Mouse (Mus musculus) midbrain, postnatal 0 days (tissue): ENCODE measurements around the gene Rftn1. TPM values are rescaled to one million over a fixed set of nuclear protein-coding genes. Genes with fewer than 3 reads are reported as not detected.
"Not testable (repeated sequence)": the region's sequence is repeated elsewhere in the genome, so short reads cannot be mapped to it uniquely, and the experiment has no call there.

Experiments
- ATAC-seq: fragments of 200-750 bp; cut with Nextera tagmentation; 2 replicates; pipeline ENCODE4 v1.8.0; 2017; ENCODE audit warnings: moderate number of reproducible peaks, mild to moderate bottlenecking, moderate TSS enrichment, moderate library complexity; ENCODE audit not compliant: low FRiP score
- DNase-seq: peaks from one replicate; pipeline ENCODE4 v3.0.0-alpha.2; 2015; ENCODE audit warnings: low spot score
- H3K27ac ChIP-seq: fragments of 300-500 bp; sonication (generic); 2 replicates; pipeline ENCODE4 v1.5.1; 2014; ENCODE audit warnings: low read depth, mild to moderate bottlenecking, low read length, mixed read lengths
- H3K27me3 ChIP-seq: fragments of 300-500 bp; sonication (generic); 2 replicates; pipeline ENCODE4 v1.6.1; 2014; ENCODE audit warnings: low read length, control low read depth, mixed read lengths; ENCODE audit not compliant: insufficient read depth
- H3K36me3 ChIP-seq: fragments of 300-500 bp; sonication (generic); 2 replicates; pipeline ENCODE4 v1.6.1; 2014; ENCODE audit warnings: low read length, control low read depth, mixed read lengths; ENCODE audit not compliant: insufficient read depth
- H3K4me1 ChIP-seq: fragments of 300-500 bp; sonication (generic); 2 replicates; pipeline ENCODE4 v1.6.1; 2014; ENCODE audit warnings: mild to moderate bottlenecking, control low read depth, antibody characterized with exemption, low read length, mixed read lengths; ENCODE audit not compliant: insufficient read depth
- H3K4me2 ChIP-seq: fragments of 300-500 bp; sonication (generic); 2 replicates; pipeline ENCODE4 v1.6.1; 2014; ENCODE audit warnings: low read depth, mild to moderate bottlenecking, low read length, mixed read lengths; ENCODE audit not compliant: poor library complexity, severe bottlenecking
- H3K4me3 ChIP-seq: fragments of 300-500 bp; sonication (generic); 2 replicates; pipeline ENCODE4 v1.5.1; 2014; ENCODE audit warnings: low read depth, mild to moderate bottlenecking, low read length, moderate library complexity
- H3K9ac ChIP-seq: fragments of 300-500 bp; sonication (generic); replicated peaks from 2 replicates; pipeline ENCODE4 v1.6.1; 2014; ENCODE audit warnings: mild to moderate bottlenecking, low read length, moderate library complexity, mixed read lengths; ENCODE audit not compliant: poor library complexity, severe bottlenecking
- H3K9me3 ChIP-seq: fragments of 300-500 bp; sonication (generic); 2 replicates; pipeline ENCODE4 v1.6.1; 2016; ENCODE audit warnings: low read length, control low read depth
- CTCF ChIP-seq: IDR thresholded peaks from 2 replicates; pipeline ENCODE4 v1.5.1; 2016; ENCODE audit warnings: antibody characterized with exemption, mild to moderate bottlenecking
- WGBS: fragments of 180-500 bp; shearing (Covaris S2); extraction: QIAGEN DNeasy Blood & Tissue Kit; methylation state at CpG from one replicate; pipeline ENCODE4 v1.1.7; 2014; 5-methylcytosine and 5-hydroxymethylcytosine counted together
- polyA plus RNA-seq: library from polyadenylated mRNA; unstranded; fragments of >200 nt; fragmentation: Nextera tagmentation; extraction: Ambion mirVana; gene quantifications from 2 replicates; pipeline ENCODE4 v1.2.1, GENCODE M21; 2015
- total RNA-seq: library from RNA; depleted of rRNA; stranded (reverse); fragments of >200 nt; gene quantifications from 2 replicates; pipeline ENCODE4 v1.2.3, GENCODE M21; 2014

Rftn1 gene
- total and polyA plus RNA-seq, 2 experiments from 2014 or later = 28.2 to 46.4 TPM

- no peak for DNase-seq
- Histone ChIP-seq H3K9me3 (no peaks in the 10 kb centered on the region), H3K4me3 (no peak overlapping the region), H3K27me3 (no peaks in the 10 kb centered on the region), H3K27ac (no peak overlapping the region), H3K9ac (no peak overlapping the region), H3K4me2 (no peak overlapping the region), H3K4me1 (no peaks in the 10 kb centered on the region), H3K36me3 (no peaks in the 10 kb centered on the region)
- 87% methylated on average over 4 of the region's 4 CpGs for WGBS
- ATAC-seq = no peak
- no peak for TF ChIP-seq CTCF
Observed at GRCm38 (mm10) chr17:50124708-50125107, 65.8 kb downstream of the Rftn1 start.

GRCm38 (mm10) chr17:50122555-50122954 lies 67.9 kb downstream of the Rftn1 start:
- DNase-seq (no peak), ATAC-seq (no peak)
- Histone ChIP-seq H3K36me3 (no peaks in the 10 kb centered on the region), H3K9me3 (no peaks in the 10 kb centered on the region), H3K4me3 (no peak overlapping the region), H3K4me2 (no peak overlapping the region), H3K9ac (no peak overlapping the region), H3K27me3 (no peaks in the 10 kb centered on the region), H3K4me1 (no peaks in the 10 kb centered on the region), H3K27ac (no peak overlapping the region)
- WGBS = 85% methylated on average over 8 of the region's 8 CpGs
- no peak for TF ChIP-seq CTCF

- H3K4me2 ChIP-seq = no peak overlapping the region
- no peaks in the 10 kb centered on the region for H3K4me1 ChIP-seq
- no peak for TF ChIP-seq CTCF
- H3K9me3 ChIP-seq = no peaks in the 10 kb centered on the region
- WGBS = 92% methylated on average over 4 of the region's 4 CpGs
- DNase-seq (no peak), ATAC-seq (no peak)
- no peaks in the 10 kb centered on the region for H3K36me3 ChIP-seq
- no peaks in the 10 kb centered on the region for H3K27me3 ChIP-seq
- H3K9ac ChIP-seq = no peak overlapping the region
- no peak overlapping the region for H3K27ac ChIP-seq
- H3K4me3 ChIP-seq = no peak overlapping the region
Observed at GRCm38 (mm10) chr17:50120098-50120497, 70.4 kb downstream of the Rftn1 start.

GRCm38 (mm10) chr17:50117461-50117860 lies 73.0 kb downstream of the Rftn1 start:
- Histone ChIP-seq H3K27ac (no peak overlapping the region), H3K9ac (no peak overlapping the region), H3K4me3 (no peak overlapping the region), H3K36me3 (no peaks in the 10 kb centered on the region), H3K27me3 (no peaks in the 10 kb centered on the region), H3K4me1 (no peaks in the 10 kb centered on the region), H3K9me3 (no peaks in the 10 kb centered on the region), H3K4me2 (no peak overlapping the region)
- WGBS = 95% methylated on average over 7 of the region's 7 CpGs
- TF ChIP-seq CTCF = no peak
- no peak for DNase-seq
- ATAC-seq = no peak

- DNase-seq (no peak), ATAC-seq (no peak)
- no peaks in the 10 kb centered on the region for H3K36me3 ChIP-seq
- no peak overlapping the region for H3K27ac ChIP-seq
- H3K9ac ChIP-seq = no peak overlapping the region
- H3K9me3 ChIP-seq = no peaks in the 10 kb centered on the region
- WGBS = 78% methylated on average over 3 of the region's 3 CpGs
- no peaks in the 10 kb centered on the region for H3K27me3 ChIP-seq
- H3K4me1 ChIP-seq = no peaks in the 10 kb centered on the region
- TF ChIP-seq CTCF = no peak
- no peak overlapping the region for H3K4me2 ChIP-seq
- H3K4me3 ChIP-seq = no peak overlapping the region
Observed at GRCm38 (mm10) chr17:50116980-50117379, 73.5 kb downstream of the Rftn1 start.

- H3K4me1 ChIP-seq, H3K4me2 ChIP-seq, H3K27ac ChIP-seq, DNase-seq, H3K27me3 ChIP-seq, ATAC-seq, H3K4me3 ChIP-seq, H3K36me3 ChIP-seq, H3K9me3 ChIP-seq, H3K9ac ChIP-seq: not testable (repeated sequence)
- 100% methylated on average over 1 of the region's 1 CpGs for WGBS
Observed at GRCm38 (mm10) chr17:50116401-50116800, 74.1 kb downstream of the Rftn1 start.

- H3K9me3 ChIP-seq, H3K36me3 ChIP-seq, H3K4me2 ChIP-seq, H3K27me3 ChIP-seq, H3K4me1 ChIP-seq, ATAC-seq, H3K9ac ChIP-seq, H3K27ac ChIP-seq, DNase-seq, H3K4me3 ChIP-seq: not testable (repeated sequence)
- WGBS = 95% methylated on average over 3 of the region's 3 CpGs
Observed at GRCm38 (mm10) chr17:50115716-50116115, 74.8 kb downstream of the Rftn1 start.
